Mouse (Mus musculus) stomach, embryonic 16.5 days (tissue): ENCODE measurements around the gene Zranb1. TPM values are rescaled to one million over a fixed set of nuclear protein-coding genes. Genes with fewer than 3 reads are reported as not detected.

Source experiments
- ATAC-seq: fragments of 200-750 bp; cut with Nextera tagmentation; 2 replicates; pipeline ENCODE4 v1.8.0; 2017; ENCODE audit warnings: moderate number of reproducible peaks, moderate TSS enrichment; ENCODE audit not compliant: insufficient read depth, low FRiP score
- H3K27ac ChIP-seq: fragments of 300-500 bp; sonication (generic); 2 replicates; pipeline ENCODE4 v1.5.1; 2014; ENCODE audit warnings: low read length
- H3K27me3 ChIP-seq: fragments of 300-500 bp; sonication (generic); 2 replicates; pipeline ENCODE4 v1.6.1; 2014; ENCODE audit warnings: low read length, control low read depth, mixed read lengths; ENCODE audit not compliant: control insufficient read depth, insufficient read depth
- H3K36me3 ChIP-seq: fragments of 300-500 bp; sonication (generic); 2 replicates; pipeline ENCODE4 v1.6.1; 2014; ENCODE audit warnings: low read length; ENCODE audit not compliant: control insufficient read depth, insufficient read depth
- H3K4me1 ChIP-seq: fragments of 300-500 bp; sonication (generic); 2 replicates; pipeline ENCODE4 v1.6.1; 2014; ENCODE audit warnings: low read length, control low read depth, mixed read lengths; ENCODE audit not compliant: control insufficient read depth, insufficient read depth
- H3K4me2 ChIP-seq: fragments of 300-500 bp; sonication (generic); 2 replicates; pipeline ENCODE4 v1.6.1; 2014; ENCODE audit warnings: low read depth, low read length, mixed read lengths
- H3K4me3 ChIP-seq: fragments of 300-500 bp; sonication (generic); replicated peaks from 2 replicates; pipeline ENCODE4 v1.5.1; 2014; ENCODE audit warnings: mild to moderate bottlenecking, low read length
- H3K9ac ChIP-seq: fragments of 300-500 bp; sonication (generic); 2 replicates; pipeline ENCODE4 v1.6.1; 2014; ENCODE audit warnings: low read length
- H3K9me3 ChIP-seq: fragments of 300-500 bp; sonication (generic); replicated peaks from 2 replicates; pipeline ENCODE4 v1.6.1; 2016; ENCODE audit warnings: low read length, control low read depth; ENCODE audit not compliant: control insufficient read depth
- WGBS: fragments of 180-500 bp; shearing (Covaris S2); extraction: QIAGEN DNeasy Blood & Tissue Kit; methylation state at CpG from one replicate; pipeline ENCODE4 v1.1.7; 2014; 5-methylcytosine and 5-hydroxymethylcytosine counted together
- polyA plus RNA-seq: library from polyadenylated mRNA; unstranded; fragments of >200 nt; fragmentation: Nextera tagmentation; extraction: Ambion mirVana; gene quantifications from 2 replicates; pipeline ENCODE4 v1.2.1, GENCODE M21; 2015

Gene Zranb1
- polyA plus RNA-seq = 10.5 and 10.6 TPM in 2 replicates

DNA sequence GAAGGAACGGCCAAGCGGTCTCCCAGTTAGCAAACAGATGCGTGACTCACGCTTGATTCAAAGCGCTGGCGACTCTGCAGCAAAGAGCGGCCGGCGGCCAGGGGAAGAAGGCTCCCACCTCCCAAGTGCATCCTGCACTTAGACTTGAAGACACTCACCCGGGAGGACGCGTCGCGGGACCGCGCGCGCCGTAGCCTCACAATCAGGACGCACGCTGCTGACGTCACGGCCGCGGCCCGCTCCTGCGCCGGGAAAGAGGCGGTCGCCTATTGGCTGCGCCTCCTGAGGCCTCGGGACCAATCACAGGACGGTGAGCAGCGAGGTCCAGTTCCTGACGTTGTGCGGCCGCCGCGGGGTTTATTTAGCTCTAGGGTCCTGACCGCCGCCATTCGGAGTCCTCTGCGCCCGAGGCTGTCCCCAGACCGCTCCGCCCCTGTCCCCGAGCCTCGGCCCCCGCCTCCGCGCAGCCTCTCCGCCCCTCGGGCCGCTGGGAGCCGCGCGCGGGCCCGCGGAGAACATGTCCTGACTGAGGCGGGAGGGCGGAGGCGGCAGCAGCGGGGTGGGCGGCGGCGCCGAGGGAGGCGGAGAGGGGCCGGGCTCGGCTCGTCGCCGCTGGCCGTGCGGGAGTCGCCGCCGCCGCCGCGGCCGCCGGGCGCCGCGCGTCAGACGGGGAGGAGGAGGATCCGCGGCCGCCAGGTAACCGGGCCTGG, at the start of gene Zranb1:
Gene Zranb1, plus strand, starts transcription at position 293 of the 710 bp plus-strand sequence.
- H3K36me3 ChIP-seq = no peaks in the 10 kb centered on the region
- H3K4me1 ChIP-seq = peaks cover 9% of the 10 kb centered on the region
- peak within 1 kb of the TSS; percentile 96 for H3K9ac ChIP-seq
- peak within 1 kb of the TSS; percentile 93 for H3K4me3 ChIP-seq
- H3K27ac ChIP-seq = peak within 1 kb of the TSS; percentile 99
- WGBS = under 1% methylated on average over 83 of the region's 93 CpGs
- H3K27me3 ChIP-seq = no peaks in the 10 kb centered on the region
- ATAC-seq = peak; percentile 100
- H3K9me3 ChIP-seq = no peaks in the 10 kb centered on the region
- peak within 1 kb of the TSS; percentile 73 for H3K4me2 ChIP-seq

DNA sequence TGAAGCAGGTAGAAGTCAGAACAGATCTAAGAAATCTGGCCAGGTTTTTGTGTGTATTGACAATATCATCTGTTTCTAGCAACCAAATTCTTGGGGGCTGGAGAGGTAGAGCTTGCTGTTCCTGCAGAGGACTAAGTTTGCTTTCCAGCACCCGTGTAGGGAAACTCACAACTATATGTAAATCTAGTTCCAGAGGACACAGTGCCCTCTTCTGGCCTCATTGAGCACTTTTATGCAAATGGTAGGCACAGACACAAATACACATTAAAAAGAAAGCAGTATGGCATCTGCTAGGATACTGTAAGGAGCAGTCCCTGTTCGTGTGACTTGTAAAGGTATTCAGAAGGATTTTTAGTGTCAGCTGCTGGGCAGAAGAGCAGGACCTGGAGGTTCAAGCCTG, 48.6 kb upstream of the Zranb1 start:
- H3K4me2 ChIP-seq = no peak overlapping the region
- WGBS = 68% methylated on average over 2 of the region's 2 CpGs
- H3K9me3 ChIP-seq = no peaks in the 10 kb centered on the region
- no peak for ATAC-seq
- H3K9ac ChIP-seq = no peak overlapping the region
- no peaks in the 10 kb centered on the region for H3K4me1 ChIP-seq
- peaks cover 28% of the 10 kb centered on the region for H3K36me3 ChIP-seq
- H3K27me3 ChIP-seq = no peaks in the 10 kb centered on the region
- H3K4me3 ChIP-seq = no peak overlapping the region
- H3K27ac ChIP-seq = no peak overlapping the region

DNA sequence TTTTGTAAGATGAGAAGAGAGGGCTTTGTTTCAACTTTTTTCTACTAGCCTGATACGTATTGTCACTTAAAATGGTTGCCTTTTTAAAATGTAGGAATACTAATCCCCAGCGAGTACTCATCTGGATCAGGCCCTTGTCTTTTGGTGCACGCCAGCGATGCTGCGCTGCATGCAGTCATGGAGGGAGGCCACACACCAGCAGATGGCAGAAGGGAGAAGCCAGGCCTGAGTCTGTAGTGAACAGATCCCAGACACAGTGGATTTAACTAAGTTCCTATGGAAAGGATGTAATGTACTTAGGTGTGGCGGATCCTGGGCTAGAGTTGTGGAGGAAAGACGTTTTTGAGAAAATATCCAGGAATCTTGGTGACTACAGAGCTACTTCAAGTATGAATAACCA, 46.9 kb upstream of the Zranb1 start:
- no peak overlapping the region for H3K4me3 ChIP-seq
- no peak overlapping the region for H3K27ac ChIP-seq
- no peaks in the 10 kb centered on the region for H3K27me3 ChIP-seq
- H3K4me1 ChIP-seq = no peaks in the 10 kb centered on the region
- H3K4me2 ChIP-seq = no peak overlapping the region
- H3K9me3 ChIP-seq = no peaks in the 10 kb centered on the region
- no peak overlapping the region for H3K9ac ChIP-seq
- peaks cover 25% of the 10 kb centered on the region for H3K36me3 ChIP-seq
- 90% methylated on average over 7 of the region's 7 CpGs for WGBS
- no peak for ATAC-seq

DNA sequence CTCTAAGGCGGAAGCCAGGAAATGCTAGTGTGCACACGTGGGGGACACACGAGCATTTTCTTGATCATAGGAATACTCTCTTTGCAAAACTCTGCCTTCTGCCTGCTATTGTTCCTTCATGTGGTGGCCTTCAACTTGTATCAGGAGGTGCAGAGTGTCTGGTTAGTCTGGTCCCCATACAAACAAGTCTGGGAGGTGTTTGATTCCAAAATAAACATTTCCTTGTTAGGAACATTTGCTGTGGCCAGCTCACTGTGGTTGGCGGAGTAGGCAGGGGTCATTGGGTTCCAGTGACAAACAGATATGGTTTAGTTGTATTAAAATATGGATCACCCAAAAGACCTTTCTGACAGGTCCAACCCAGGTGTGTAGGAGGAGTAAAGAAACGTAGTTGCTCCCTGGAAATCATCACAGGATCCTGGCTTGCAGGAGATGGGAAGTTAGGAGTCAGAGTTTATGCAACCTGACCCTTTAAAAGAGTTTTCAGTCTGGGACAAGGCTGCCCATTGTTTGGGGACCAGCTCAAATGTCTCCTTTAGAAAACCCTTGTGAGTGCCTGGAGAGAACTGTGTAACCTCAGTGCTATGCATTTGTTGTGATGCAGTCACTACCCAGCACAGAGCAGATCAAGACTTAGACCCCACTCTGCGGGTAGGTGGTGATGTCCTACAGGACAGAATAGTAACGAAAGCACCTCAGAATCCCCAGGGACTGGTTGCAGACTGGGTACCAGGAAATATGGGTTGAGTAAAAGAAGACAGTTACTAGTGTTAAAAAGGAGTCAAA, 43.7 kb upstream of the Zranb1 start:
- H3K9ac ChIP-seq = no peak overlapping the region
- H3K4me1 ChIP-seq = no peaks in the 10 kb centered on the region
- no peak for ATAC-seq
- 42% methylated on average over 7 of the region's 7 CpGs for WGBS
- H3K4me2 ChIP-seq = no peak overlapping the region
- H3K4me3 ChIP-seq = no peak overlapping the region
- H3K9me3 ChIP-seq = no peaks in the 10 kb centered on the region
- H3K27me3 ChIP-seq = no peaks in the 10 kb centered on the region
- peak overlapping the region; percentile 48; the same call in 1 of the 2 replicates for H3K27ac ChIP-seq
- peaks cover 16% of the 10 kb centered on the region for H3K36me3 ChIP-seq

DNA sequence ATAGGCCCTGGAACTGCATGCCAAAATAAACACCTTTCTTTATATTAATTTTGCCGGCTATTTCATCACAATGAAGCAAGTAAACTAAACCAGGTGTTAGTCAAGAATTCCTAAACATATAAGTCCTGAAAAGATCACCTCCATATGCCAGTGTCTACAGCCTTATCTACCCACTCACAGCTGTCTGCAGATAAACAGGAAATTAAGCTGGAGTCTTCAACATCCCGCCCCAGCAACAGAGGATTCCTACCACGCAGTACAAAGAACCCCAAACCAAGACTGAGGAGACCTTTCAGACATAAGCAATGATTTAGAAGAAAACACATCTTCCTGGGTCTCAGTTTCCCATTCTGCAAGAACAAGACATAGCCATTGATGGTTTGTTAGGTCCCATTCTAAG, 42.9 kb upstream of the Zranb1 start:
- ATAC-seq = no peak
- Histone ChIP-seq H3K36me3 (peaks cover 10% of the 10 kb centered on the region), H3K27ac (no peak overlapping the region), H3K9ac (no peak overlapping the region), H3K4me2 (no peak overlapping the region), H3K27me3 (no peaks in the 10 kb centered on the region), H3K9me3 (no peaks in the 10 kb centered on the region), H3K4me3 (no peak overlapping the region), H3K4me1 (no peaks in the 10 kb centered on the region)
- WGBS = 49% methylated on average over 3 of the region's 3 CpGs

DNA sequence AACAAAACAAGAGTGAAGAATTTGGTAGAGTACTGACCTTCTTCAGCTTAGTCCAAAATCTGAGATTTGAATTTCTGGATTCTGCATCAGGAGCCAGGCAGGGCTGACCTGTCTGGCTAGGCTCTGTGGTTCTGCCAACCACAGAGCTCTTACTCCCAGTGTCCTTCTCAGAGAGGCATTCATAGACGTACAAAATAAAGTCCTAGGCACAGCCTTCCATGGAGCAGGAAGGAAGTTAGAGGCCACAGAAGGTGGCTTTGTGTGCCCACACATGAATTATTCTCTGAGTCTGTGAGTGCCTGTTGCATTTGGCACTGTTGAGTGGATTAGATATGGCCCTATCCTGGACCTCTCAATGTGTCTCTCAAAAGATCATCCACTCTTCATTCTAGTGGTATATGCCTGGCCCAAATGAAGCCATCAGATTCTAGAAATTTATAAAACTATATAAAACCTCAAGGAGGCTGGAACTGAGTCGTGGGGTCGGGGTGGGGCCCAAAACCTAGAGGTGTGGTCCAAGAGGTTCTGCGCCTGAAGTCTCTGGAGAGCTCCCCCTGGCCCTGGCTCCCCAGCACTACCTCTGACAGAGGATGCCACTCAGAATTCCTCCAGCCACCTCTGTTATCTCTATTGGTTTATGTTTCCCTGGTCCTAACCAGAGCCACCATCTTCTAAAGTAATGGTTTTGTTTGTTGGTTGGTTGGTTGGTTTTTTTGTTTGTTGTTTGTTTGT, 42.3 kb upstream of the Zranb1 start:
- H3K27me3 ChIP-seq = no peaks in the 10 kb centered on the region
- H3K4me2 ChIP-seq = no peak overlapping the region
- 65% methylated on average over 4 of the region's 4 CpGs for WGBS
- no peak overlapping the region for H3K4me3 ChIP-seq
- H3K9me3 ChIP-seq = no peaks in the 10 kb centered on the region
- no peak overlapping the region for H3K9ac ChIP-seq
- no peaks in the 10 kb centered on the region for H3K4me1 ChIP-seq
- H3K27ac ChIP-seq = no peak overlapping the region
- ATAC-seq = no peak
- peaks cover 5% of the 10 kb centered on the region; the same call in 1 of the 2 replicates for H3K36me3 ChIP-seq

DNA sequence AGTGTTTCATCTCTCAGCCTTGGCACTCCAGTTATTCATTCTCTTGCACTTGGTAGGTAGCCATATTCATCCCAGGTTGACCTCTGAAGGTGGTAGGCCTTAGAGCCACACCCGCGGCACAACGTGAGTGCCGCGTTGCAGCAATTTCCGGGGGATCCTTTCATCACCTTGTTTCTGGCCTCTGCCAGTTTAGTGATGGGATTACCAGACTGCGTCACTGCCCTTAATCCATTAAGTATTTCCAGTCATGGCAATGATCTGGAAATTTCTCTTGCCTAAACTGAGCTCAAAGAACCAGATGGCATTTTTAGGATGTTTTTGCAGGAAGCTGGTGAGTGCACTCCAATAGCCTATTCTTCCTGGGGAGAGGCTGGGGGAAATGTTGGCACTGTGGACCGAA, 41.3 kb upstream of the Zranb1 start:
- Histone ChIP-seq H3K4me1 (no peaks in the 10 kb centered on the region), H3K9me3 (no peaks in the 10 kb centered on the region), H3K4me2 (no peak overlapping the region), H3K4me3 (no peak overlapping the region), H3K27ac (no peak overlapping the region), H3K36me3 (no peaks in the 10 kb centered on the region), H3K27me3 (no peaks in the 10 kb centered on the region), H3K9ac (no peak overlapping the region)
- WGBS = 93% methylated on average over 8 of the region's 8 CpGs
- no peak for ATAC-seq

DNA sequence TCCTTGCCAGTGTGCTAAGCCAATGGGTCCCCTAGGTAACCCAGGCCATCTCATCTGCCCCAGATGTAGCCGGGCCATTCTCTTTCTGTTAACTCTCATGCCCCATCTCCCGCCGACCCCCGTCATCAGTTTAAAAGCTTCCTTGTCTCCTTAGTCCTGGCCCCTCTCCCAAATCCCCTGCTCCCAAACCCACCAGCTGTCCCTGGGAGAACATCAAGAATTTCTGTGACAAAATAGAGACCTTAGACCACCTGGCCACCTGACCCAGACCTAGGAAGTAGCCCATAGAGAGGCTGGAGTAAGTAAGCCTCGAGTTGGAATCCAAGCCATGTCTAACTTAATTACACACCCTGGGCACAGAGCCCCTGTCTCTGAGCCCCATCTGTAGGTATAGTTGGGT, 40.7 kb upstream of the Zranb1 start:
- no peak for ATAC-seq
- 85% methylated on average over 5 of the region's 5 CpGs for WGBS

More for the DNA sequence above, 40.7 kb upstream of the Zranb1 start:
- no peak overlapping the region for H3K9ac ChIP-seq
- H3K9me3 ChIP-seq = no peaks in the 10 kb centered on the region
- no peak overlapping the region for H3K27ac ChIP-seq
- H3K36me3 ChIP-seq = no peaks in the 10 kb centered on the region
- no peak overlapping the region for H3K4me3 ChIP-seq
- H3K4me2 ChIP-seq = no peak overlapping the region
- no peaks in the 10 kb centered on the region for H3K4me1 ChIP-seq
- H3K27me3 ChIP-seq = no peaks in the 10 kb centered on the region
